Comparison of ENCODE assay signal across 7 mouse cellular contexts in the genomic region with DNA sequence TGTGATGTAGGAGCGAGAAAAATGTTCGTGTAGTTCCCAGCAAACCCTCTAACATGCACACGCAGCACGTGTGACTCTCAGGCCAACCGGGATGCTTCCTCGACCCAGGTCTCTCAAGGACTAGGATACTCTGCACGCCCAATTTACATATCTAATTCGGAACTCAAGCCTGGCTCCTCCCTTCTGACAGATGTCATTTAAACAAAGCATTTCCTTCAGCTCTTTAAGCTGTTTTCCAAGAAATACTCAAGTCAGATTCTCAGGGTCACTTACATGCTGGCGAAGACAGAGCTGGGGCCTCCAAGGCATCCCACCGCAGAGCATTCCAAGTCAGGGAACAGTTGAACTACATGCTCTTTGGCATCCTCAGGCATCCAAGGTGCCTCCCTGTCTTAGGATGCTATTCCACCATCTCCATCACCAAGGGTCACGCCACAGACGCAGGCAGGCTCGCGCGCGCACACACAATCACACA. TPM values are rescaled to one million over a fixed set of nuclear protein-coding genes. Genes with fewer than 3 reads are reported as not detected.
DNase-seq lines count a peak whose midpoint lies in the region; ATAC-seq and TF ChIP-seq lines count a peak whose summit lies in the region.

No protein-coding gene starts in this region.

- peak overlapping the region; percentile 87 for H3K4me2 ChIP-seq in liver, embryonic 12.5 days

- ATAC-seq in granulocyte monocyte progenitor cell, adult 5-6 weeks (replicated peaks; ENCODE audit: poor library complexity, severe bottlenecking) = peak; percentile 20; the same call in 1 of the 2 replicates
- ATAC-seq in liver, embryonic 12.5 days = no peak

- H3K27ac ChIP-seq in spleen, adult 2 months (ENCODE audit: insufficient read depth, low read length) = no peak overlapping the region
- H3K27ac ChIP-seq in liver, embryonic 12.5 days = no peak overlapping the region

- H3K9me3 ChIP-seq in liver, embryonic 12.5 days (replicated peaks) = no peaks in the 10 kb centered on the region

- 4% methylated on average over 16 of the region's 16 CpGs for WGBS in spleen, adult 2 months
- WGBS in liver, embryonic 12.5 days (ENCODE audit: insufficient replicate concordance) = under 1% methylated on average over 16 of the region's 16 CpGs

- peaks cover 14% of the 10 kb centered on the region for H3K36me3 ChIP-seq in spleen, adult 2 months (ENCODE audit: control insufficient read depth, insufficient read depth, low read length)
- H3K36me3 ChIP-seq in liver, embryonic 12.5 days = peaks cover 39% of the 10 kb centered on the region

- no peak for TF ChIP-seq CTCF in spleen, adult 2 months (IDR thresholded peaks at IDR 0.05; ENCODE audit: extremely low read depth, insufficient read depth, insufficient read length, insufficient replicate concordance)

- no peaks in the 10 kb centered on the region for H3K27me3 ChIP-seq in spleen, adult 2 months (ENCODE audit: control insufficient read depth, insufficient read depth, low read length)
- peaks cover 14% of the 10 kb centered on the region; the same call in 1 of the 2 replicates for H3K27me3 ChIP-seq in liver, embryonic 12.5 days (replicated peaks)

- no peak for TF ChIP-seq POLR2A in spleen, adult 2 months (IDR thresholded peaks at IDR 0.05; ENCODE audit: low read depth, low read length)

- intact Hi-C loops in left cerebral cortex, postnatal 4 days (cut with DNase I) = no loop called here

- H3K4me3 ChIP-seq in spleen, adult 2 months (ENCODE audit: extremely low read depth, insufficient read depth, insufficient read length) = peak overlapping the region; percentile 74
- H3K4me3 ChIP-seq in liver, embryonic 12.5 days = peak overlapping the region; percentile 79

- H3K4me1 ChIP-seq in spleen, adult 2 months (ENCODE audit: control insufficient read depth, insufficient read depth, insufficient read length) = peaks cover 13% of the 10 kb centered on the region; the same call in 1 of the 2 replicates
- peaks cover 24% of the 10 kb centered on the region for H3K4me1 ChIP-seq in liver, embryonic 12.5 days

- H3K9ac ChIP-seq in liver, embryonic 12.5 days = peak overlapping the region; percentile 78

- DNase-seq in spleen, adult 2 months (ENCODE audit: low read depth in 1 of 2, low spot score in 2 of 2) = no peak
- DNase-seq in spleen, postnatal 10 days (ENCODE audit: low spot score in 2 of 2) = no peak
- peak; percentile 46 for DNase-seq in c-Kit-positive CD71-positive TER-119-positive erythroid progenitor cells, embryonic 14.5 days (ENCODE audit: low spot score)
- DNase-seq in retina, embryonic 14.5 days (ENCODE audit: low spot score) = peak; percentile 38
- no peak for DNase-seq in left cerebral cortex, postnatal 4 days

RNA-seq across cellular contexts. Expression of a gene that starts 1.0 kb away (rescaled TPM):
- polyA plus RNA-seq in spleen, adult 2 months (2012; rRNA removed) = 20.9 and 25.3 TPM in 2 replicates
- total RNA-seq in granulocyte monocyte progenitor cell, adult 5-6 weeks (2014; fragmentation: Nextera tagmentation) = 27.6 and 28.6 TPM in 2 replicates
- 9.3 and 12.5 TPM in 2 replicates for total RNA-seq in granulocyte monocyte progenitor cell, adult 5-6 weeks (2017)
- 12.5 and 14.3 TPM in 2 replicates for polyA plus RNA-seq in liver, embryonic 12.5 days (2016; fragmentation: Nextera tagmentation; extraction: Ambion mirVana)
- 10 to 100 TPM; 27.3 to 30.2 TPM for total RNA-seq in left cerebral cortex, postnatal 4 days (2021)

RNA-seq across cellular contexts. Expression of a gene that starts 40.7 kb away (rescaled TPM):
- polyA plus RNA-seq in spleen, adult 2 months (2012; rRNA removed) = 47.7 and 57.3 TPM in 2 replicates
- 24.9 and 27.7 TPM in 2 replicates for total RNA-seq in granulocyte monocyte progenitor cell, adult 5-6 weeks (2014; fragmentation: Nextera tagmentation)
- total RNA-seq in granulocyte monocyte progenitor cell, adult 5-6 weeks (2017) = 38.6 and 43.6 TPM in 2 replicates
- 4.7 and 5.4 TPM in 2 replicates for polyA plus RNA-seq in liver, embryonic 12.5 days (2016; fragmentation: Nextera tagmentation; extraction: Ambion mirVana)
- 10 to 100 TPM; 66.3 to 70.5 TPM for total RNA-seq in left cerebral cortex, postnatal 4 days (2021)

RNA-seq across cellular contexts. Expression of a gene that starts 53.2 kb away (rescaled TPM):
- not detected in 2 replicates for polyA plus RNA-seq in spleen, adult 2 months (2012; rRNA removed)
- total RNA-seq in granulocyte monocyte progenitor cell, adult 5-6 weeks (2014; fragmentation: Nextera tagmentation) = not detected in 2 replicates
- not detected in 2 replicates for total RNA-seq in granulocyte monocyte progenitor cell, adult 5-6 weeks (2017)
- 0.08 and 0.11 TPM in 2 replicates for polyA plus RNA-seq in liver, embryonic 12.5 days (2016; fragmentation: Nextera tagmentation; extraction: Ambion mirVana)
- 1 to 10 TPM; 2.8 to 3.9 TPM for total RNA-seq in left cerebral cortex, postnatal 4 days (2021)

Comparison
In these comparisons a context has a peak if more than half of its experiments do, and no peak if none do; other contexts are left out.
1. DNase-seq: peak in c-Kit-positive CD71-positive TER-119-positive erythroid progenitor cells, embryonic 14.5 days (single experiment) and retina, embryonic 14.5 days (single experiment); none in spleen, adult 2 months (0 of 2), spleen, postnatal 10 days (0 of 2) and left cerebral cortex, postnatal 4 days (single experiment).